Mouse (Mus musculus): ENCODE results near the gene Yif1b.

GRCm38 (mm10) chr7:29288079-29288478 is 50.0 kb downstream of the Yif1b start:
- TF ChIP-seq CHD2 (IDR thresholded peaks at IDR 0.05; ENCODE audit: low read depth, low read length) (no peak), HCFC1 (IDR thresholded peaks at IDR 0.05; ENCODE audit: borderline replicate concordance, insufficient read depth, low read length) (no peak), MAFK (IDR thresholded peaks at IDR 0.05; ENCODE audit: insufficient read depth, low read depth, low read length) (no peak), ZNF384 (IDR thresholded peaks at IDR 0.05; ENCODE audit: low read depth, low read length) (no peak), ZC3H11A (IDR thresholded peaks at IDR 0.05; ENCODE audit: borderline replicate concordance, low read depth, low read length) (no peak)

Measured in ES-E14 (cell line).